Mouse (Mus musculus) forebrain, embryonic 16.5 days (tissue): ENCODE data around the gene Ppp1ca. TPM values are rescaled to one million over a fixed set of nuclear protein-coding genes. Genes with fewer than 3 reads are reported as not detected.

Experiments
- ATAC-seq: fragments of 200-750 bp; cut with Nextera tagmentation; 2 replicates; pipeline ENCODE4 v1.8.0; 2017; ENCODE audit warnings: mild to moderate bottlenecking, moderate library complexity
- H3K27ac ChIP-seq: fragments of 300-500 bp; sonication (generic); 2 replicates; pipeline ENCODE4 v1.5.1; 2014; ENCODE audit warnings: low read length, control low read depth
- H3K27me3 ChIP-seq: fragments of 300-500 bp; sonication (generic); replicated peaks from 2 replicates; pipeline ENCODE4 v1.6.1; 2014; ENCODE audit warnings: low read length; ENCODE audit not compliant: control insufficient read depth, insufficient read depth
- H3K36me3 ChIP-seq: fragments of 300-500 bp; sonication (generic); 2 replicates; pipeline ENCODE4 v1.6.1; 2014; ENCODE audit not compliant: control insufficient read depth, insufficient read depth
- H3K4me1 ChIP-seq: fragments of 300-500 bp; sonication (generic); replicated peaks from 2 replicates; pipeline ENCODE4 v1.6.1; 2014; ENCODE audit warnings: low read length; ENCODE audit not compliant: control insufficient read depth, insufficient read depth
- H3K4me2 ChIP-seq: fragments of 300-500 bp; sonication (generic); 2 replicates; pipeline ENCODE4 v1.6.1; 2014; ENCODE audit warnings: mild to moderate bottlenecking, low read length, control low read depth
- H3K4me3 ChIP-seq: fragments of 300-500 bp; sonication (generic); replicated peaks from 2 replicates; pipeline ENCODE4 v1.5.1; 2014; ENCODE audit warnings: mild to moderate bottlenecking, low read length, control low read depth
- H3K9ac ChIP-seq: fragments of 300-500 bp; sonication (generic); replicated peaks from 2 replicates; pipeline ENCODE4 v1.6.1; 2014; ENCODE audit warnings: low read depth, low read length, control low read depth
- H3K9me3 ChIP-seq: fragments of 300-500 bp; sonication (generic); 2 replicates; pipeline ENCODE4 v1.6.1; 2016; ENCODE audit warnings: low read length; ENCODE audit not compliant: control insufficient read depth
- WGBS: fragments of 180-500 bp; shearing (Covaris S2); extraction: QIAGEN DNeasy Blood & Tissue Kit; methylation state at CpG from one replicate; pipeline ENCODE4 v1.1.7; 2014; 5-methylcytosine and 5-hydroxymethylcytosine counted together
- polyA plus RNA-seq: library from polyadenylated mRNA; unstranded; fragments of >200 nt; fragmentation: Nextera tagmentation; extraction: Ambion mirVana; gene quantifications from 2 replicates; pipeline ENCODE4 v1.2.1, GENCODE M21; 2015

Ppp1ca gene
- 551 and 574 TPM in 2 replicates for polyA plus RNA-seq

DNA sequence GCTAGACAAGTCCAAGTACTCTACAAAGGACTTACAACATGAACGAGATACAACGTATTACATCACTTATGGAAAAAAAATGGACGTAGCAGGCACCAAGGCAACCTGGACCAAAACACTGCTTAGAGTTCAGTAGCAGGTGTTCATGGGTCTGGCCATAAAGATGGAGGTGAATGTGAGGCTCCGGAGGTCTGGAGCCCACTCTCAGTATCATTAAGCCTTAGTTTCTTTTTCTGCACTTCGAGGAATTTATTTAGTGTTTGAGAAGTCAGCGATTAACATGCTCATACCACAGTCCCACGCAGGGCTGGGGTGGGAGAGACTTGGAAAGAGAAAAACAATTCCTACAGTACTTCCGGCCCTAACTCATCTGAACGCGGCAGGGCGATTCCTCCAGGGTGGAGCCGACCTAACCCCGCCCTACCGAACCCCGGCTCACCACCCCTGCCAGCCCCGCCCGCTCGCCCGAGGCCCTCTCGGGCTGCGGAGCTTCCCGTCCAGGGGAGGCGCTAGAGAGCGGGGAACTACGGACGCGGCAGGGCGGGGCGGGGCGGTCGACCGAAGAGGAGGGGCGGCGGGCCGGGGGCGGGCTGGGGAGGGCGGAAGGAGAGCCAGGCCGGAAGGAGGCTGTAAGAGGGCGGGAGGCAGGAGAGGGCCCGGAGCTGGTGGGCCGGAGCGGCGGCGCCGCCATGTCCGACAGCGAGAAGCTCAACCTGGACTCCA is at the start of gene Ppp1ca:
TSS of gene Ppp1ca (plus strand) at position 538 of the 723 bp plus-strand sequence.
- WGBS, result 7% methylated on average over 40 of the region's 47 CpGs
- peak within 1 kb of the TSS; percentile 84 for H3K27ac ChIP-seq
- ATAC-seq, result peak; percentile 91
- no peaks in the 10 kb centered on the region for H3K9me3 ChIP-seq
- peak within 1 kb of the TSS; percentile 97 for H3K4me2 ChIP-seq
- H3K4me3 ChIP-seq, result peak within 1 kb of the TSS; percentile 67
- no peaks in the 10 kb centered on the region for H3K27me3 ChIP-seq
- peaks cover 28% of the 10 kb centered on the region for H3K4me1 ChIP-seq
- H3K9ac ChIP-seq, result peak within 1 kb of the TSS; percentile 91
- peaks cover 14% of the 10 kb centered on the region for H3K36me3 ChIP-seq

DNA sequence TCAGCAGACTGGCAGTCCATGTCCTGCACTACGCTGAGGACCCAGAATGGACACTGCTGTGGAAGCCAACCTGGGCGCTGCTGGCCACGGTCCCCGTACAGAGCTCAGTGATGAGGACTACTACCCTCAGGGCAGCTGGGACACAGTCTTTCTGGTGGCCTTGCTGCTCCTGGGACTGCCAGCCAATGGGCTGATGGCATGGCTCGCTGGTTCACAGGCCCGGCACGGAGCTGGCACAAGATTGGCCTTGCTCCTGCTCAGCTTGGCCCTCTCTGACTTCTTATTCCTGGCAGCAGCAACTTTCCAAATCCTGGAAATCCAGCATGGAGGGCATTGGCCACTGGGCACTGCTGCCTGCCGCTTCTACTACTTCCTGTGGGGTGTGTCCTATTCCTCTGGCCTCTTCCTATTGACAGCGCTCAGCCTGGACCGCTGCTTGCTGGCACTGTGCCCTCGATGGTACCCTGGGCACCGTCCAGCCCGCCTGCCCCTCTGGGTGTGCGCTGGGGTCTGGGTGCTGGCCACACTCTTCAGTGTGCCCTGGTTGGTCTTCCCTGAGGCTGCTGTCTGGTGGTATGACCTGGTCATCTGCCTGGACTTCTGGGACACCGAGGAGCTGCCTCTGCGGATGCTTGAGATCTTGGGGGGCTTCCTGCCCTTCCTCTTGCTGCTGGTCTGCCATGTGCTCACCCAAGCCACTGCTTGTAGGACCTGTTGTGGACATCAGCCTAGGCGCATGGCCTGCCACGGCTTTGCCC is 49.3 kb upstream of the Ppp1ca start:
- Histone ChIP-seq H3K36me3 (no peaks in the 10 kb centered on the region), H3K27me3 (no peaks in the 10 kb centered on the region), H3K4me2 (no peak overlapping the region), H3K9ac (no peak overlapping the region), H3K4me3 (no peak overlapping the region), H3K27ac (no peak overlapping the region), H3K4me1 (peaks cover 1% of the 10 kb centered on the region), H3K9me3 (no peaks in the 10 kb centered on the region)
- ATAC-seq, result no peak
- WGBS, result 90% methylated on average over 18 of the region's 18 CpGs

DNA sequence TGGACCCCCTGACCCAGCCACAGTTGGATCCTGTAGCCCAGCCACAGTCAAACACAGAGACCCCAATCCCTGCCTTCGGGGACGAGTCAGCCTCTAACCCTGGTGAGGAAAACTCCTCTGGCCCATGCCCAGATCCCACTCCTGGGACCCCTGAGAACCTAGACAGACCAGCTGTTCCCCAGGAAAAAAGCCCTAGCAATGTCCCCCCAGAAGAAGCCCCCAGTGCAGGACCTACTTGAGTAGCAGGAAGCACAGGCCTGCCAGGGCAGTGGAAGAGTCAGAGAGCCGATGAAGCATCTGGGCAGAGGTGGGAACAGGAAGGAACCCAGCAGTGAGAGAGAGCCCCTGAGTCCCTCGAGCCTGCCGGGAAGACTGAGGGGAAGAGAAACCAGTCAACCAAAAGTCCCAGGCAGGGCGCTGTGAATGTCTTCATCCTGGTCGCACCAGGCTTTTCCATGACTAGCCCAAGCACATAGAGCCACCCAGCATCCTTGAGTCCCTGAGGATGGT is 48.1 kb upstream of the Ppp1ca start, which contains the start of gene Cabp4:
TSS of gene Cabp4 (minus strand) at position 275 of the 510 bp plus-strand sequence.
- Histone ChIP-seq H3K4me1 (peaks cover 7% of the 10 kb centered on the region), H3K4me2 (no peak within 1 kb of the TSS), H3K27ac (no peak within 1 kb of the TSS; the same call in 1 of the 2 replicates), H3K9ac (no peak within 1 kb of the TSS), H3K4me3 (no peak within 1 kb of the TSS), H3K9me3 (no peaks in the 10 kb centered on the region), H3K36me3 (no peaks in the 10 kb centered on the region), H3K27me3 (no peaks in the 10 kb centered on the region)
- WGBS, result 83% methylated on average over 7 of the region's 7 CpGs
- ATAC-seq, result no peak

DNA sequence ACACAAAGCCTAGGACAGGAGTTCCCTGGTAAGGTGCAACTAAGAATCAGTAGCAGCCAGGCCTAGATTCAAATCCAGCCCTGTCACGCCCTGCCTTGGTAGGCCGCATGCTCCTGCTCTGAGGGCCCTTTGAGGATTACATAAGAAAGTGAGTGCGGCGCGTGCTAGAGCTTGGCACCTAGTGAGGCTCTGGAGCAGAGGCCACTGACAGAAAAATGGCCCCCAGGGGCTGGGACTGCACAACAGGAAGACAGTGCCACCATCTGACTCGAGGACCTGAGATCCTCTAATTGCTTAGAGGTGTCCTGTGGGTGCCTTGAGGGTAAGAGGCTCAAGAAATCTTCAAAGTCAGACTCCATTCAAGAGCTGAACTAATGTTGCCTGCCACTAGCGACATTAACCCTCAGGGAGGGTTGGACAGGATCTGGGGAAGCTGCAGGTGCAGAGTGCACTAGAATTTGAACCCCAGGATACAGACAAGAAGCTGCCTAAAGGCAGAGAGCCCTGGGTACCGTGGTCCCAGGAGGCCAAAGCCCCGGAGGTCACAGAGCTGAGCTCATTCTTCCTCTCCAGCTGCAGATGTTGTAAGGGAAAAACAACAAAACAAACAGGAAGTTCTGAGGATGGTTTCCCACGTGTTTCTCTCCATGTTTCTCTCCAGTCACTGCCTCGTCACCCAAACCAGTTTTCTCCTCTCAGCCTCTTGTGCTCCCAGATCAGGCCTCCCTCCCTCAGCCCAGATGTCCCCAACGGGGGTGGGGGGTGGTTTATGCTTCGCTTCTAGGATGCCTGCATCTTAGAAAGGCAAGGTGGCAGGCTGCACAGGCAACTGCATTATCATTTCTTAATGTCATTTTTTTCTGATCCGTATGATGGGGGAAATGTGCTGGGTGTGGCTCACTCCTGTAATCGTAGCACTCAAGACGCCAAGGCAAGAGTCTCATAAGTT is 47.0 kb upstream of the Ppp1ca start:
- no peak overlapping the region for H3K4me2 ChIP-seq
- no peak overlapping the region for H3K27ac ChIP-seq
- H3K36me3 ChIP-seq, result no peaks in the 10 kb centered on the region
- H3K4me1 ChIP-seq, result peaks cover 18% of the 10 kb centered on the region
- no peak overlapping the region for H3K4me3 ChIP-seq
- no peak for ATAC-seq
- no peaks in the 10 kb centered on the region for H3K9me3 ChIP-seq
- WGBS, result 85% methylated on average over 16 of the region's 16 CpGs
- H3K27me3 ChIP-seq, result no peaks in the 10 kb centered on the region
- H3K9ac ChIP-seq, result no peak overlapping the region

DNA sequence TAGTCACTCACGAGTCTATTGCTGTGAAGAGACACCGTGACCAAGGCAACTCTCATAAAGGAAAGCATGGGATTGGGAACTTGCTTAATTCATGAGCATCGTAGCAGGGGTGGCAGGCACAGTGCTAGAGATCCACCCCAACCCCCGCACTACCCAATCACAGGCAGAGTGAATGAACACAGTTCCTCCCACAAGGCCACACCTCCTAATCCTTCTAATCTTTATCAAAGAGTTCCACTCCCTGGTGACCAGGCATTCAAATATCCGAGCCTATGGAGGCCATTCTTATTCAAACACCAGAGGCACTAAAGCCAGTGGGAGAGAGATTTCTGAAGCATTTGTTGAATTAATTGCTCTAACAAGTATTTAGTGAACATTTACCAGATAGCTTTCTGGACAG is 45.9 kb upstream of the Ppp1ca start:
- 85% methylated on average over 5 of the region's 5 CpGs for WGBS
- Histone ChIP-seq H3K4me2 (no peak overlapping the region), H3K4me3 (no peak overlapping the region), H3K27ac (no peak overlapping the region), H3K36me3 (peaks cover 3% of the 10 kb centered on the region; the same call in 1 of the 2 replicates), H3K9me3 (no peaks in the 10 kb centered on the region), H3K9ac (no peak overlapping the region), H3K4me1 (peaks cover 22% of the 10 kb centered on the region), H3K27me3 (no peaks in the 10 kb centered on the region)
- ATAC-seq, result no peak

DNA sequence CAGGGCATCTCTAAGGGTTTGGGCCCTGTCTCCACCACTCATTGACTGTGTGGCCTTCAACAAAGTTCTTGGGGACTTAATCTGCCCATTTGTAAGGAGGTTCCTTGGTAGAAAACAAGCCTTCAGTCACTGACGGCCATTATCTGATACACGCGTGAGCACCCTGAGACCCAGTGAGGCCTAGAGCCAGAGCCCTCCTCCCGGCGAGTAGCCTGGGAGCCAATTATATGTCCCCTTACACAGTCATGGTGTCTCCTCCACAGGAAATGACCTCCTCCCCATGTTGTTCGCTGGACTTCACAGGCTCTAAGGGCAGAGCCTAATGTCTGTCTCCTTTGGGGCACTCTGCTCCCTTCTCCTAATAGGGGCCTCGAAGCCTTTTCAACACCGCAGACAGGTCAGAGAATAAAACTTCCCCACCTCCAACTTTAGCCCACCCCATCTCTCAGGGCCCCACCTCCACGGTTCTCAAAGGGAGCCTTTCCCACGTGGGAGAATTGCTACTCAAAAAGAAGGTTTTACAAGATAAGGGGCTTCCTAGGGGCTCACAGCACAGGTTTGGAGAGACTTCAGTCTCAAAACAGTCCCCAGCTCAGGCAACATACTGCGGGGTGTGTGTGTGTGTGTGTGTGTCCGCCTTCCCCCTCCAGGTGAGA is 45.4 kb upstream of the Ppp1ca start:
- Histone ChIP-seq H3K4me1 (peaks cover 22% of the 10 kb centered on the region), H3K4me2 (no peak overlapping the region), H3K36me3 (peaks cover 6% of the 10 kb centered on the region; the same call in 1 of the 2 replicates), H3K9me3 (no peaks in the 10 kb centered on the region), H3K27me3 (no peaks in the 10 kb centered on the region), H3K27ac (no peak overlapping the region), H3K9ac (no peak overlapping the region), H3K4me3 (no peak overlapping the region)
- 68% methylated on average over 12 of the region's 12 CpGs for WGBS
- ATAC-seq, result no peak

DNA sequence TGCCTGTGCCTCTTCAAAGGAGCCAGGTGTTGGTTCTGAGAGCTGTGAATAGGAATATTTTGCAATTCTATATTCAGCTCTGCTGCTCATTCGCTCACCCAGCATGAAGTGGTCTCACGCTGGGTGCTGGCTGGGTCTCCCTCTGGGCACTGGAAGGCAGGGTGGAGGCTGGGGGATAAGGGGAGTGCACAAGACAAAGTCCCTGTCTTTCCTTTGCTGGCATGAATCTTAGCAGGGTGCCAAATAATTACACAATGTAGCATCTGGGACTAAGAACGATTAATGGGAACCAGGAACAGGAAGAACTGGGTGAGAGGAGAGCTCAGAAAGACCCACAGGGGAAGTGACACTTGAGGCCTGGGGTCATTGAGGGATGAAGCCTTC is 44.9 kb upstream of the Ppp1ca start:
- H3K36me3 ChIP-seq, result peaks cover 6% of the 10 kb centered on the region; the same call in 1 of the 2 replicates
- no peak overlapping the region for H3K9ac ChIP-seq
- H3K27ac ChIP-seq, result no peak overlapping the region
- H3K4me2 ChIP-seq, result no peak overlapping the region
- no peaks in the 10 kb centered on the region for H3K27me3 ChIP-seq
- peaks cover 22% of the 10 kb centered on the region for H3K4me1 ChIP-seq
- 35% methylated on average over 3 of the region's 3 CpGs for WGBS
- H3K4me3 ChIP-seq, result no peak overlapping the region
- H3K9me3 ChIP-seq, result no peaks in the 10 kb centered on the region
- no peak for ATAC-seq

DNA sequence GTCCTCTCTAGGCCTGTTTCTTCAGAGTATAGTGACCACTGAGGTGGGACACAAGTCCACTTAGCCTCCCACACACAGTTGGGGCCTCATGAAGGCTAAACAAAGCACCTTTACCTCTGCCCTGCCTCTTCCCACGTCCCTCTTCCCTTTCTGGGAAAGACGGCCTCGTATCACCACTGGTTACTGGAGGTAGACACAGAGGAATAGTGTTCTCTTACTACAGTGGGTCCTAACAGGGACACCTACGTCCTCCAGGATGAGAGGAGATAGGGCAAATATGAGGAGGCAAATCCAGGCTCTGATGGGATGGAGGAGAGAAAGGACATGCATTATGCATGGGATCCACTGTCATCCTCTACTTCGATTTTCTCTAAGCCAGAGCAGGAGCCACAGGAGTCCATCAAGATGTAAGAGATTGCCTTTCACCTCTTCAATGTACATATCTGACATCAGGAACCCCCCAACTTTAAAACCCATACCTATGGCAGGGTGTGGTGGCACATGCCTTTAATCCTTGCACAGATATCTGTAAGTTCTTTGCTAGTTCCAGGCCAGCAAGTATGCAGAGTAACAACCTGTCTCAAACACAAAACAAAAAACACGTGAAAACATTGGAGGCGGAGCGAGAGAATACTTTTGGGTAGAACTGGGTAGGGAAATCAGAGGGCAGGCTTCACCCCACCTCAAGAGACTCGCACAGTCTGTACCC is 43.9 kb upstream of the Ppp1ca start:
- Histone ChIP-seq H3K36me3 (peaks cover 6% of the 10 kb centered on the region; the same call in 1 of the 2 replicates), H3K9ac (peak overlapping the region; percentile 91), H3K9me3 (no peaks in the 10 kb centered on the region), H3K27ac (peak overlapping the region; percentile 28; the same call in 1 of the 2 replicates), H3K4me2 (peak overlapping the region; percentile 96), H3K4me1 (peaks cover 22% of the 10 kb centered on the region), H3K27me3 (no peaks in the 10 kb centered on the region), H3K4me3 (peak overlapping the region; percentile 88)
- 38% methylated on average over 9 of the region's 9 CpGs for WGBS
- ATAC-seq, result peak; percentile 5
